Mouse (Mus musculus): Measurements from ENCODE around the gene Ovgp1. TPM values are rescaled to one million over a fixed set of nuclear protein-coding genes. Genes with fewer than 3 reads are reported as not detected.
A peak's percentile ranks its signal among the peaks of the same experiment; 100 is the strongest.
"Not testable (repeated sequence)": the region's sequence is repeated elsewhere in the genome, so short reads cannot be mapped to it uniquely, and the experiment has no call there.

Gene Ovgp1
- polyA plus RNA-seq, 1 experiment from 2014 or later, result 0.71 TPM

DNA sequence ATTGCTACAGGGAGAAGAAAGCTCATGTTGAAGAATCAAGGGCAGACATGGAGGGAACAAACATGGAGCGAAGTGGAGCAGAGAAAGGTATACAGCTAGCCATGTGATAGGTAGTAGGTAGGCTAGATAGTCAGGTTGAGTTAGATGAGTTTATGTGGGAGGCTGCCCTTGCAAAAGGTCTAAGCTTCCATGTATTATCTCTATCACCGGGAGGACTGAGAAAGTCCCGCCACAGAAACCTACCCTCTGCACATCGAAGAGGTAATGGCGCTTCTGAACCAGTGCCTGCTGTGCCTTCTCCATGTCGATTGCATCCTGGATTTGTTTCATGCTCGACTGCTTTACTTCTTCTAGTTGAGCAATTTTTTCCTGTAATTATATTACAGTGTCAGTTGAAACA lies 22.2 kb upstream of the Ovgp1 start:
- H3K36me3 ChIP-seq, result peaks cover 80% of the 10 kb centered on the region
- peaks cover 11% of the 10 kb centered on the region for H3K4me1 ChIP-seq (replicated peaks)
- WGBS (ENCODE audit: insufficient replicate concordance), result 87% methylated on average over 7 of the region's 7 CpGs
- no peak overlapping the region for H3K9ac ChIP-seq
- ATAC-seq (ENCODE audit: low read depth) (no peak), DNase-seq (no peak)
- no peak overlapping the region for H3K4me2 ChIP-seq
- no peaks in the 10 kb centered on the region for H3K27me3 ChIP-seq
- H3K4me3 ChIP-seq (replicated peaks), result no peak overlapping the region
- no peak overlapping the region for H3K27ac ChIP-seq
- H3K9me3 ChIP-seq (replicated peaks), result no peaks in the 10 kb centered on the region

DNA sequence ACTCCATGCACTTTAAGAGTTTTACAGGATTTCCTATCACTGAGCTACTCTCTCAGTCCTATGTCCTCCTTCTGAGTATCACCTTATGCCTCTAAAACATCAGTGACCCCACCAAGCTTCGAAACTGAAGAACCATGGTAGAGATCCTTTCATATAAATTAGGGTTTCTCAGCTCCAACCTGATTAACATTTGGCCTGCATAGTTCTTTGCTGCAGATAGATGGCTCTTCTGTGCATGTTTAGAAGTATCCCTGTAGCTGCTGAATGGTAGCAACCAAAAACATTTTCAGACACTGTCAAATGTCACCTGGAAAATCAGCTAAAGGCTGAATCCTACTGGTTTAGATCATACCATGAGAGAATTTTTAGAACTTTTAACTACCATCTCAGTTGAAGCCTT lies 16.3 kb upstream of the Ovgp1 start:
- peak overlapping the region; percentile 96 for H3K4me3 ChIP-seq (replicated peaks)
- DNase-seq, result no peak
- ATAC-seq (ENCODE audit: low read depth), result no peak

DNA sequence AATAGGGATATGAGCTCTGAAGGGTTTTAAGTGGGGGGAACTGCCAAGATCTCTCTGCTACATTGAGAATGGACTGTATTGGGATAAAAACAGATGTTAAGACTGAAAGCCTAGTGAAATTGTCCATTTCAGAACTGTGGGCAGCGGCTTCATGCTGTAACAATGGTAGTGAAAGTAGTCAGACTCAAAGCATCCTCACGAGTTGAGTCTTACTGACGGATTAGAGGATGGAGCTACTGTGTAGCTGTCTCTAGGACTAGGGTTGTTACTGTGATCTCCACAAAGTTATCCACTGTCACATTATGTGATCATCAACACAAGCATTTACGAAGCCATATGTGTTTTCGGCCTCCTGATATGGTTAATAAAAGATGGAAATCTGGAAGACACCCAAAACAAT lies 15.3 kb upstream of the Ovgp1 start:
- Histone ChIP-seq H3K9me3 (replicated peaks) (no peaks in the 10 kb centered on the region), H3K4me1 (replicated peaks) (peaks cover 48% of the 10 kb centered on the region), H3K4me3 (replicated peaks) (peak overlapping the region; percentile 96), H3K9ac (peak overlapping the region; percentile 95), H3K27ac (peak overlapping the region; percentile 92), H3K4me2 (peak overlapping the region; percentile 88), H3K27me3 (no peaks in the 10 kb centered on the region), H3K36me3 (peaks cover 54% of the 10 kb centered on the region)
- no peak for ATAC-seq (ENCODE audit: low read depth)
- WGBS (ENCODE audit: insufficient replicate concordance), result 38% methylated on average over 5 of the region's 5 CpGs
- no peak for DNase-seq

More for the DNA sequence above, 16.3 kb upstream of the Ovgp1 start:
- Histone ChIP-seq H3K9me3 (replicated peaks) (no peaks in the 10 kb centered on the region), H3K4me2 (peak overlapping the region; percentile 88), H3K36me3 (peaks cover 54% of the 10 kb centered on the region), H3K27me3 (no peaks in the 10 kb centered on the region), H3K4me1 (replicated peaks) (peaks cover 45% of the 10 kb centered on the region), H3K9ac (peak overlapping the region; percentile 95; the same call in 1 of the 2 replicates), H3K27ac (no peak overlapping the region; the same call in 1 of the 2 replicates)
- 88% methylated on average over 1 of the region's 1 CpGs for WGBS (ENCODE audit: insufficient replicate concordance)

DNA sequence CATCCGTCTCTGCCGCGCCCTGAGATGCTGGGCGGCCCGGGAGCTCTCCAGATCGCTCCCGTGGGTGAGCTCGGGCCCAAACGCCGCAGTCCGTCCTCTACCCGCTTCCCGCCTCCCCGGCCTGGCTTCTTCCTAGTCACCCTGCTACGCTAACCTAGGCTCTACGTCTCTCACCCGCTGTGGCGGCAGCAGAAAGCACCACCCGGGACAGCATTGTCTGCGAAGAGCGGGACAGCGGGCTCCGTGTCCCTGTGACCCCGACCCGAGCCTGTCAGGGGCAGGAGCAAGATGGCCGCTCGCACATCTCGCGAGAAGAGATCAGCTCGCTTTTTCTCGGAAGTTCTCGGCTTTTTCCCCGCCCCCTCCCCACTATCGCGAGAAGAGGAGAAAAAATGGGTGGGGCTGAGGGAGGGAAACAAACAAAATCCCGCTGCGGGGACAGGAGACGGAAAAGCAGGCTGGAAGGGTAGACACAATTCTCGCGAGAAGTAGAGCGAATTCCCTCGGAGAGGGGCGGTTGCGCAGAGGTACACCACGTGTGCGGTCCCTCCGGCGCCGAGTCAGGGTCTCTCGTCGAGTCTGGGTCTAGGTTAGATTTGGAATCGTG lies 14.4 kb upstream of the Ovgp1 start, which contains the start of gene Wdr77:
TSS of gene Wdr77 (plus strand) at position 396 of the 607 bp plus-strand sequence.
- Histone ChIP-seq H3K36me3 (peaks cover 57% of the 10 kb centered on the region), H3K27ac (peak within 1 kb of the TSS; percentile 92), H3K9ac (peak within 1 kb of the TSS; percentile 95), H3K4me3 (replicated peaks) (peak within 1 kb of the TSS; percentile 96), H3K4me2 (peak within 1 kb of the TSS; percentile 95), H3K27me3 (no peaks in the 10 kb centered on the region), H3K9me3 (replicated peaks) (no peaks in the 10 kb centered on the region), H3K4me1 (replicated peaks) (peaks cover 48% of the 10 kb centered on the region)
- WGBS (ENCODE audit: insufficient replicate concordance), result under 1% methylated on average over 52 of the region's 52 CpGs
- peak; percentile 97 for DNase-seq
- ATAC-seq (ENCODE audit: low read depth), result peak; percentile 92

DNA sequence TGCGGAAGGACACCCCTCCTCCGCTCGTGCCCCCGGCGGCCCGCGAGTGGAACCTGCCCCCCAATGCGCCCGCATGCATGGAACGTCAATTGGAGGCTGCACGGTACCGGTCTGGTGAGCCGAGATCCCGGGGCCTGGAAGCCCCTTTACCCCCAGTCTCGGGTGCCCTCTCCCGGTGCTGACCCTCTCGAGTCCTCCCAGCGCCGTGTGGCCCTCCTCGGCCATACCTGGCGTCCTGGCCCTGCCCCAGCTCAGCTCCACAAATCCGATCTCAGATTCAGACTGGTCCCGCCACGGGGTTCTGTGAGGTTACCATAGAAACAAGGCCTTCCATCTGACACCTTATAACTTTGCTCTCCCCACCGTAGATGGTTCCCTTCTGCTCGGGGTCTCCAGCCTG lies 13.9 kb upstream of the Ovgp1 start:
- peak overlapping the region; percentile 75 for H3K27ac ChIP-seq
- peak overlapping the region; percentile 95 for H3K4me2 ChIP-seq
- peak overlapping the region; percentile 96 for H3K4me3 ChIP-seq (replicated peaks)
- H3K4me1 ChIP-seq (replicated peaks), result peaks cover 48% of the 10 kb centered on the region
- H3K9ac ChIP-seq, result peak overlapping the region; percentile 95
- ATAC-seq (ENCODE audit: low read depth), result peak; percentile 50
- no peaks in the 10 kb centered on the region for H3K9me3 ChIP-seq (replicated peaks)
- peaks cover 59% of the 10 kb centered on the region for H3K36me3 ChIP-seq
- DNase-seq, result no peak
- no peaks in the 10 kb centered on the region for H3K27me3 ChIP-seq
- under 1% methylated on average over 26 of the region's 26 CpGs for WGBS (ENCODE audit: insufficient replicate concordance)

DNA sequence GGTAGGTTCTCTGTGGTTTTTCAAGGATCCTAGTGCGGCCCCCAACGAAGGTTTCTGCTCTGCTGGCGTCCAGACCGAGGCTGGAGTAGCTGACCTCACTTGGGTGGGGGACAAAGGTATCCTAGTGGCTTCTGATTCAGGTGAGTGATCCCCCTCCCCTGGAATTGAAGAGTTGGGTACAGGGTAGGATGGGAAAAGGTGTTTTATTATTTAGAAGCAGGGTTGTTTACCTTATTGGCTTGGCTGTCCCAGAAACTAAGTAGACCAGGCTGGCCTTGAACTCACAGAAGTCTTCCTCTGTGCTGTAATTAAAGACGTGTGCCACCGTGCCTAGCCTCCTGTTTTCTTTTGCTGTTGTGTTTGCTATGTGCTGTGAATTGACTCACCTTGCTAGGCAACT lies 13.5 kb upstream of the Ovgp1 start, which contains the start of gene Atp5f1:
TSS of gene Atp5f1 (minus strand) at position 101 of the 400 bp plus-strand sequence.
- H3K9ac ChIP-seq, result peak within 1 kb of the TSS; percentile 95
- WGBS (ENCODE audit: insufficient replicate concordance), result 1% methylated on average over 6 of the region's 6 CpGs
- no peaks in the 10 kb centered on the region for H3K27me3 ChIP-seq
- peak within 1 kb of the TSS; percentile 96 for H3K4me3 ChIP-seq (replicated peaks)
- H3K36me3 ChIP-seq, result peaks cover 59% of the 10 kb centered on the region
- H3K9me3 ChIP-seq (replicated peaks), result no peaks in the 10 kb centered on the region
- ATAC-seq (ENCODE audit: low read depth) (no peak), DNase-seq (no peak)
- H3K4me1 ChIP-seq (replicated peaks), result peaks cover 48% of the 10 kb centered on the region
- peak within 1 kb of the TSS; percentile 95 for H3K4me2 ChIP-seq
- peak within 1 kb of the TSS; percentile 92 for H3K27ac ChIP-seq

DNA sequence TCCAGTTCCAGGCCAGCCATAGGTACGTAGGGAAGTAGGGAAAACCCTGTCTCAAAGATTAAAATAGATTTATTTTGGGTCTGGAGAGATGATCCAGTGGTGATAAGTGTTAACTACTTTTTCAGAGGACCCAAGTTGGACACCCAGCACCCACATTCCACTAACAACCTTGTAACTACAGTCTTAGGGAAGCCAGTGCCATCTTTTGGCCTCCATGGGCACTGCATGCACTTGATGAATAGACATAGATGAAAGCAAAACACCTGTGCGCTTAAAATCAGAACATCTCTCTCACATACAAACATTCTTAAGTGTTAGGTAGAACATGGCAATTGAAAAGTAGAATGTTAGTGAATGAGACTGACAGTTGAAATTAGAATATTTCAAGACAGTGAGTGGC lies 12.8 kb upstream of the Ovgp1 start:
- 0 out of 2 replicates have a peak overlapping the region, but pooled peaks have one; percentile 95 for H3K9ac ChIP-seq
- DNase-seq (peak; percentile 4), ATAC-seq (ENCODE audit: low read depth) (no peak)
- peaks cover 48% of the 10 kb centered on the region for H3K4me1 ChIP-seq (replicated peaks)
- no peak overlapping the region for H3K27ac ChIP-seq
- peak overlapping the region; percentile 95 for H3K4me2 ChIP-seq
- H3K9me3 ChIP-seq (replicated peaks), result no peaks in the 10 kb centered on the region
- H3K4me3 ChIP-seq (replicated peaks), result peak overlapping the region; percentile 96
- peaks cover 63% of the 10 kb centered on the region for H3K36me3 ChIP-seq
- WGBS (ENCODE audit: insufficient replicate concordance), result 88% methylated on average over 2 of the region's 2 CpGs
- H3K27me3 ChIP-seq, result no peaks in the 10 kb centered on the region

DNA sequence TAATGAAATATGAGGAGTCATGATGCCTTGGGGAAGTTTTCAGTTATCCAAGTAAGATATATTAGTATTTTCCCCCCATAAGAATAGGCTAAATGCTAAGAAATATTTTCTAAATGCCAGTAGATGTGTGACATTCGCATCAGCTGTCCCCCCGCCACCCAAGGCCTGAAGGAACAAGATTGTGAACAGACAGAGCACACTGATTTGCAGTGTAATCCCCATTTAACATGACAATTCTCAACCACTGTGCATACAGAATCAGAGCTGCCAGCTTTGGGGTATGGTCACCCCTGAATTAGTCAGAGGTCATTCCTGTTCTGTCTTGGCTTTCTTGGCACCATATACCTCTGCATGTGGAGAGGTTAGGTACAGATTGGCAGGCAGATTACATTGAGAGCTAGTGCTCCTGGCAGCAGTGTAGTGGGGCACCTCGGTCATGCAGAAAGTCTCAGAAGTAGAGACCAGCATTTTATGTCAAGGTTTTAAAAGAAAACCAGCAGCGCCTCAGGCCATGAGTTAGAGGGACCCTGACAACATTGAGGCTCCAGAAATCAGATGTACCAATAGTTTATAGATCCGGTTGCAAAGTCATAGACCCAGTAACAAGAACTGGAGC lies 1.6 kb upstream of the Ovgp1 start:
- ATAC-seq (ENCODE audit: low read depth) (no peak), DNase-seq (no peak)
- 61% methylated on average over 5 of the region's 5 CpGs for WGBS (ENCODE audit: insufficient replicate concordance)
- no peak overlapping the region for H3K4me2 ChIP-seq
- H3K4me3 ChIP-seq (replicated peaks), result no peak overlapping the region
- no peaks in the 10 kb centered on the region for H3K27me3 ChIP-seq
- no peak overlapping the region for H3K27ac ChIP-seq
- no peaks in the 10 kb centered on the region for H3K9me3 ChIP-seq (replicated peaks)
- peaks cover 34% of the 10 kb centered on the region for H3K36me3 ChIP-seq
- no peaks in the 10 kb centered on the region for H3K4me1 ChIP-seq (replicated peaks)
- H3K9ac ChIP-seq, result no peak overlapping the region

DNA sequence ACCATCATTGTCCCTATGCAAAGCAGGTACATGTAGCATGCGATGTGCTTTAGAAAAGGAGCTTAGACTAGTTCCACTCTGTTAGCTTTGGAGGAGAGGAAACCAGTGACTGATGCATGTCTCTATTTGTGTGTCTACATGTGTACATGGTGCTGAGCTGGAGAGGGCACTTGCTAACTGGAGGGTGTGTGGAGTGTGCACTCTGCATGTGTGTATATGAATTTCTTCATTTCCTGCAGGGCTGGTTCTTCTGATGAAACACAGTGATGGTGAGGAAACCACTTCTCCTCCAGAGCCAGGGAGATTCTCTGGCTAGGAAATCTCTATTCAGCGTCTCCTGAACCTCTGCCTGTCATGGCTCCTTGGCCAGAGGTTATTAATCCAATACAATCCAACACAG lies 663 bp downstream of the Ovgp1 start:
- H3K4me1 ChIP-seq (replicated peaks), result no peaks in the 10 kb centered on the region
- DNase-seq, result no peak
- H3K27me3 ChIP-seq, result no peaks in the 10 kb centered on the region
- WGBS (ENCODE audit: insufficient replicate concordance), result 64% methylated on average over 2 of the region's 2 CpGs
- no peaks in the 10 kb centered on the region for H3K9me3 ChIP-seq (replicated peaks)
- H3K27ac ChIP-seq, result no peak overlapping the region
- H3K4me2 ChIP-seq, result no peak overlapping the region
- H3K4me3 ChIP-seq (replicated peaks), result no peak overlapping the region
- no peak overlapping the region for H3K9ac ChIP-seq
- ATAC-seq (ENCODE audit: low read depth), result no peak
- peaks cover 12% of the 10 kb centered on the region for H3K36me3 ChIP-seq

DNA sequence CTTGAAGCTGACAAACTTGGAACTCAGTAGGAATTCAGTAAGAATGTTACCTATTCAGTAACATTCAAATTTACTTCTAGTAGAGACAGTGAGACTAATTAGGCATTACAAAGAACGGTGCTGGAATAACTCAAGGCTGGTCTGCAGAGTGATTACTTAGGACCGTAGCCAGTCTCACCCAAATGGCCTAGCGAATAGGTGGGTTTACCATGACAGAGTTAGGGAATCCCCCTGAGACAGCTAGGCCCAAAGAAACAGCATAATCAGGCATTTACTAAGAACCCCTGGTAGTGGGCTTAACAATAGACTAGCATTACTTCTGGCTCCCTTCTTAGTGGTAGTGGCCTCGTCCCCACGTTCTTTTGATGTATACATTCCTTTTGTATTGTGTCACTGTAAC lies 16.1 kb downstream of the Ovgp1 start:
- not testable (repeated sequence) for H3K9me3 ChIP-seq (replicated peaks); H3K27me3 ChIP-seq; H3K4me1 ChIP-seq (replicated peaks); H3K4me3 ChIP-seq (replicated peaks); ATAC-seq (ENCODE audit: low read depth); H3K4me2 ChIP-seq; DNase-seq; H3K36me3 ChIP-seq; H3K9ac ChIP-seq; H3K27ac ChIP-seq
- WGBS (ENCODE audit: insufficient replicate concordance), result 67% methylated on average over 5 of the region's 5 CpGs

DNA sequence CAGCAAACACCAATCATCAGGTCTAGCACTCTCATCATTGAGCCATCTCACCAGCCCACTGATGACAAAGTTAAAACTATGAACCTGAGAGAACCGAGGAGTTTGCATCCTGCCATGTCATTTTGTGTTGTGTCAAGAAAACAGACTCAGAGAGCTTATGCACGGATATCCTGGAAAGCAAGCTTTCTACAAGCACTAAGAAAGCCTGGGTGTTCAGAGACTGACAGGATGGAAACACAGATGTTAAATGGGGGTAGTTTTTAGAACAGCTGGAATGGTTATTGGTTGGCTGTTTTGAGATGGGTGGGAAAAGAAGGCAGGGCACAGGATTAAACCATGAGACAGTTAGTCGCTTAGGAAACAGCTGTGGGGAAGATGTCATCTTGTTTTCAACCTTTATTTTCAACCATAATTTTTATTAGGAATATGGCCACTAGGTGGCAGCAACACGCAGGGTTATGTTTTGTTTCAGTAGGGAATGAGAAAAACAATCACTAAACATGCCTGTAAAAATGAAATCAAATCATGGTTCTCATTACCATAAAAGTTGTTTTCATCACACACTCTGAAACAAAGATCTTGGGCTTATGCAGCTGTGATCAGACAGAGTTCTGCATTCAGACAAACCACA lies 18.3 kb downstream of the Ovgp1 start:
- no peaks in the 10 kb centered on the region for H3K27me3 ChIP-seq
- DNase-seq (no peak), ATAC-seq (ENCODE audit: low read depth) (no peak)
- no peak overlapping the region for H3K4me3 ChIP-seq (replicated peaks)
- H3K4me1 ChIP-seq (replicated peaks), result no peaks in the 10 kb centered on the region
- no peak overlapping the region for H3K9ac ChIP-seq
- no peak overlapping the region for H3K27ac ChIP-seq
- no peaks in the 10 kb centered on the region for H3K36me3 ChIP-seq
- WGBS (ENCODE audit: insufficient replicate concordance), result 14% methylated on average over 4 of the region's 4 CpGs
- H3K4me2 ChIP-seq, result no peak overlapping the region
- no peaks in the 10 kb centered on the region for H3K9me3 ChIP-seq (replicated peaks)
